Mouse (Mus musculus) central nervous system, embryonic 11.5 days (tissue): ENCODE measurements around the gene Plcb3. TPM values are rescaled to one million over a fixed set of nuclear protein-coding genes. Genes with fewer than 3 reads are reported as not detected.

Experiments used
- polyA plus RNA-seq: library from polyadenylated mRNA; depleted of rRNA; stranded (reverse); fragments of >200 nt; gene quantifications from 2 replicates; pipeline ENCODE4 v1.2.3, GENCODE M21; 2012; rRNA removed

Gene Plcb3
- polyA plus RNA-seq, 1 experiment = 39.2 TPM

Other genes with a start within 250 kb of the Plcb3 start
- gene Rps6ka4, start 135.8 kb downstream of the Plcb3 start, polyA plus RNA-seq = 5.1 and 6.1 TPM in 2 replicates
- gene Ccdc88b, start 118.3 kb downstream of the Plcb3 start, polyA plus RNA-seq = 1.4 and 2.5 TPM in 2 replicates
- gene Trmt112, start 66.8 kb downstream of the Plcb3 start, polyA plus RNA-seq = 157 and 273 TPM in 2 replicates
- gene Prdx5, start 66.4 kb downstream of the Plcb3 start, polyA plus RNA-seq = 116 and 171 TPM in 2 replicates
- 21.7 and 33.6 TPM in 2 replicates for gene Esrra, start 54.7 kb downstream of the Plcb3 start, polyA plus RNA-seq
- gene Catsperz, start 51.1 kb downstream of the Plcb3 start, polyA plus RNA-seq = 0.60 and 0.99 TPM in 2 replicates
- 0.16 and 0.19 TPM in 2 replicates for gene Kcnk4, start 42.0 kb downstream of the Plcb3 start, polyA plus RNA-seq
- gene Bad, start 34.6 kb downstream of the Plcb3 start, polyA plus RNA-seq = 49.7 and 58.7 TPM in 2 replicates
- gene Gpr137, start 34.0 kb downstream of the Plcb3 start, polyA plus RNA-seq = 37.7 and 38.9 TPM in 2 replicates
- 284 and 292 TPM in 2 replicates for gene Ppp1r14b, start 1.5 kb downstream of the Plcb3 start, polyA plus RNA-seq
- gene Fkbp2, start 4.0 kb upstream of the Plcb3 start, polyA plus RNA-seq = 61.7 and 112 TPM in 2 replicates
- 25.6 and 33.8 TPM in 2 replicates for gene Vegfb, start 11.2 kb upstream of the Plcb3 start, polyA plus RNA-seq
- 19.6 and 23.0 TPM in 2 replicates for gene Dnajc4, start 16.1 kb upstream of the Plcb3 start, polyA plus RNA-seq
- 11.8 and 15.2 TPM in 2 replicates for gene Nudt22, start 19.6 kb upstream of the Plcb3 start, polyA plus RNA-seq
- 10.6 and 12.2 TPM in 2 replicates for gene Trpt1, start 19.7 kb upstream of the Plcb3 start, polyA plus RNA-seq
- 10.6 and 12.3 TPM in 2 replicates for gene Fermt3, start 43.0 kb upstream of the Plcb3 start, polyA plus RNA-seq
- 233 and 251 TPM in 2 replicates for gene Stip1, start 63.5 kb upstream of the Plcb3 start, polyA plus RNA-seq
- gene Macrod1, start 80.3 kb upstream of the Plcb3 start, polyA plus RNA-seq = 3.5 and 5.3 TPM in 2 replicates
- gene Flrt1, start 129.3 kb upstream of the Plcb3 start, polyA plus RNA-seq = 1.8 and 2.1 TPM in 2 replicates
- 113 and 184 TPM in 2 replicates for gene Otub1, start 229.8 kb upstream of the Plcb3 start, polyA plus RNA-seq
- gene Cox8a, start 241.1 kb upstream of the Plcb3 start, polyA plus RNA-seq = 396 and 441 TPM in 2 replicates